Mouse (Mus musculus) kidney, adult 8-10 months (tissue): Measurements from ENCODE around the gene Prkca.

Source experiments
- DNase-seq, 2 experiments: peaks; one replicate each; pipeline ENCODE4 v3.0.0; 2022

The Prkca gene

DNA sequence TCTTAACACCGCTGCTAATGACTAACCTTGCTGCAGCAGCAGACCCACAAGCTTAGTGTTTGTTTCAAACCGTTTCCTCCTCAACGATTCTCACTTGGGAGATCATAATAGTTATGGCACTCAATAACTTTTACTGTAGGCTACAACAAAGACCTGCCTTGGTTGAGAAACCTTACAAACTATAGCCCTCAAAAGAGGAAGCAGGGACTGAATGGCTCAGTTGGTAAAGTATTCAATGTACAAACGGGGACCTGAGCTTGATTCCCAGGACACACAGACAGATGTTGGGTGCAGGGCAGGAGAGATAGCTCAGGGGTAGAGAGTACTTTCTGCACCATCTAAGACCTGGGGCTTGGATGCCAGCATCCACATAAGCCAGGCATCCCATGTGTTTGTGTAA lies 191.1 kb downstream of the Prkca start:
- no peak for DNase-seq

GRCm38 (mm10) chr11:108150410-108150809 lies 193.3 kb downstream of the Prkca start:
- no peak for DNase-seq

GRCm38 (mm10) chr11:108149187-108149586 lies 194.5 kb downstream of the Prkca start:
- no peak for DNase-seq

DNA sequence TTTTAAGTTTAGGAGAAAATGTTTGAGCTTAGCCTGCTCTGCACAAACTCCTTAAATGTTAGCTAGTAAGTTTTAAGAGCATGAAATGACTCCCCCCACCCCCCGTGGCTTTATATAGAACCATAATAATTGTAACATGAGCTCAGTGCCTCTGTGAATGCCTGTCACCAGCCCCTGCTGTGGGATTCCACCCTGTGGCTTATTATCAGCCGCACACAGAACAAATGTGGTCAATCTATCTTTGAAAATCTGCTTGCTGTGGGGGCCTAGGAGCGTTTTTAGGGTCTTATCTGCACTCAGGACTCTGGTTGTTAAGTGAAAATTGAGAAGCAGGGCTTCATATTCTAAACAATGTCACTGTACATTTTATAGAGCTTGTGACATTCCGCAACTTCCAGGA lies 195.2 kb downstream of the Prkca start:
- no peak for DNase-seq

DNA sequence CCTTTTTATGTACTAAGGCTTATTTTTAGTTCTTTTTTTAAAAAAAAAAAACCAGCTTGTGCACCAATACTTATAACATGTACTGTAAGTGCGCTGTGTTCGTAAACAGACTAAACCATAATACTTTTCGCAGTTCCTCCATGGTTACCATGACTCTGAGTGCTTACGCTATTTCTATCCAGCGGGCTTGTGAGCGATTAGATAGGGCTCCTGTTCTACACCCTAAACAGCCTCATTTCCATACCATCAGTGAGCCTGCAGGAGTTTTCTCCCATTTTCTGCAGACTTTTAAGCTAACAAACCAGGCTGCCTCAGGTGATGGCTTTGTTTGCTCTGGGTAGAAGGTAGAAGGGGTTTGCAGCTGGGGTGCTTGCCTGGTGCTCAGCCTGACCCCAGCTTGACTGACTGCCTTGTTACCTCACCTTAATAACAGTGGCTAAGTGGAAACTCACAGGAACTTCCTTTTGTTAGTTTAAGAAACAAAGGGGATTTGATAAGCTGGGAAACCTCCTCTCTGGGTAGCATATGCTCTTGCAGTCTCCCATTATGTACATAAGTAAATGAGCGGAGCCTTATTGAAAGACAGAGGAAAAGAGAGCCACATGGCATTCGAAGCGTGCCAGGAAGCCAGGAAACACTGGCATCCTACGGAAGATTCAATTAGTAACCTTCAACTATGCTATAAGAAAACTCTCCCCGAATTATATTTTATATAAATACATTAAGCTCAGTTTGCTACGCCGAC lies 197.8 kb downstream of the Prkca start:
- no peak for DNase-seq

DNA sequence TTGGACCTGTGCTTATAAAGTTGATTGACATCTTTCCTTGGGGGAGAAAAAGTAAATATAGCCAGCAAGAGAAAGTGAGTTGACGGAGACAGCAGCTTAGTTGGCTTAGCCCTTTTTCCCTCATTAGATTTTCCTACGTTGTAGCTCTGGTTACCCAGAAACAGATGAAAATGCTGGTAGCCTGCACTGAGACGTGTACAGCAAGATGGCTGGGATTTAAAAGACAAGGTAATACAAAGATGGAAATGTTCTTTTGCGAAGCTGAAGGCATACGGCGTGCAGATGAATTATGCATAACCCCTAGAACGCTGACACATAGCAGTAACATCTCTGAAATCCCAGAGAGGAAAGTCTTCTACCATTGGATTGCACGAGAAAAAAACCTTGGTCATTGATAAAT lies 198.6 kb downstream of the Prkca start:
- DNase-seq: no peak

DNA sequence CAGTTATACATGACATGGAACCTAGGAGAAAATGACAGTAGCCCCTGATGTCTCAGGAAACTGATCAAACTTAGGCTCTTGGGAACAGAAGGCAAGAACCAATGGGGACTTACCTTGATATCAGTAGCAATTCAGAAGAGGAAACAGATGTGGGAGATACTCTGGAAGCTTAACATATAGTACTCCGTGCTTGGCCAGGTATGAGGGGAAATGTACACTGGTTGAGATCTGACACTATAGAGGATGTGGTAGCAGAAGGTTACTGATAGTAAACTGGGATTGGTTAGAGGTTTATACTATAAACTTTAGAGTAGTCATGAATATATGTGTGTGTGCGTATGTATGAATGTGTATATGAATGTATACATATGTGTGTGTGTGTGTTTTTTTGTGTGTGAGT lies 200.0 kb downstream of the Prkca start:
- DNase-seq: no peak

DNA sequence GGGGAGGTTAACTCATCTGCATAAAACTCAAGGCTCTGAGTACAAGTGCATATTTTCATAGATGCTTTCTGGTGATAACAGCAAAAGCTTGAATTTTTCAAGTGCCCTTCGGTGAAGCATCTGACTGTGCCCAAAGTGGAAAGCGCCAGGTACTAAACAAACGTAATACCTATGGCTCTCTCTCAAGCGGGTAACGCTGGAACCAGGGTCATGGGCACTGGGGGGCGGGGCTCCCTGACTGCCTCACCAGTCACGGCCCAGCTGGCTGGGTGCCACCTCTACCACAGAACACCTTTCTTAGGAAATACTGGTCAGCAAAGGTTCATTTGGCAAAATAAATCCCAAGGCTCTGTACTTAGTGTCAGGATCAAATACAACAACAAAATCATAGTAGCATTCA lies 203.7 kb downstream of the Prkca start:
- peak; percentile 26 to 31 for DNase-seq

DNA sequence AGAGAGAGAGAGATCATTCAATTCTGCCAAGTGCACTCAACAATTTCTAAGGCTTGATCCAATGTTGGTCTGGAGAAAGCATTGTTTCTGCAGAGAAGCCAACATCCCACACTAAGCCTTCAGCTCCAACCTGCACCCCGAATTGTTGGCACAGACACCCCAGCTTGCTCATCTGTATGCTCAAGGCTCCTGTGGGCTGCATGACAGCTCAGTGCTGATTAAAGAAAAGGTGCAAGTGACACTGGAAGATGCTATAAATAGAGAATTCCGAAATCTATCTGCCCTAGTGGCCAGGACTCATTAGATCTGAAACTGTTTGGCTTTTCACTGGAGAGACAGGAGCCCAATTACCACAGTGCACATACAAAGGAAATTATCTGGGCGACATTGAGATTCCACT lies 207.4 kb downstream of the Prkca start:
- no peak for DNase-seq

DNA sequence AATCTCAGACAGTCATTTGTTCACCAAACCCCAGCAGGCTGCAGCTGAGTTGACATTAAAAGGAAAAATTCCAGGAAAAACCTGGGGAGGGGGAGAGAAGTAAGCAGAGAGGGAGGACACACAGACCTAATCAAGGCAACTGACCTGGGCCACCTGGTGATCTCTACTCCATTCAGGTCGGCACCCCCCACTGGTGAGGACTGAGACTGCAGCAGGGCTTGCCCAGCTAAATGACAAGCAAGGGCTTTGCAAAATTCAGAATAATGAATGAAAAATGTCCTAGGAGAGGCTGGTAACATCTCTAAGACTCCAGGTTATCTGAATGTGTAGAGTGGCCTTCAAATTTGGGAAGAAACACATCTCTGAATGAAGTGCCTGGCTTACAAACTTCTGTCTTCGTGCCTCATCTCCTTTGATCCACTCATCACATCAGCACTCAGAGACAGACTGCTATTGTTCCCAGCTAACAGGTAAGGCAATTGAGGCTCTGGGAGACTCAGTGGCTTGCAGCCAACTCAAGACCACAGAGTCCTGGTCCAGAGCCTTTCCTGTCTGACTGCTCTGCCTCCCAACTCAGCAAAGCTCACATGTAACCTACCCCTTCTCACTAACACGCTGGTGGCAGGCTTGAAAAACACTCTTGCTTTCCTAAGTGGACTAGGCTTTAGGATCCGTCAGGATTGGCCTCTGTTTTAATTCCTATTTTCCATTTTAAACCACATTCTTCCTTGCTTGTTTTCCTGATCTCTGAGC lies 208.1 kb downstream of the Prkca start:
- DNase-seq: no peak

- peak; percentile 45 to 73 for DNase-seq
Measured at GRCm38 (mm10) chr11:108128593-108128992, 215.1 kb downstream of the Prkca start.

- no peak for DNase-seq
Measured at GRCm38 (mm10) chr11:108127908-108128307, 215.8 kb downstream of the Prkca start.

- no peak for DNase-seq
Measured at GRCm38 (mm10) chr11:108122486-108122885, 221.2 kb downstream of the Prkca start.

DNA sequence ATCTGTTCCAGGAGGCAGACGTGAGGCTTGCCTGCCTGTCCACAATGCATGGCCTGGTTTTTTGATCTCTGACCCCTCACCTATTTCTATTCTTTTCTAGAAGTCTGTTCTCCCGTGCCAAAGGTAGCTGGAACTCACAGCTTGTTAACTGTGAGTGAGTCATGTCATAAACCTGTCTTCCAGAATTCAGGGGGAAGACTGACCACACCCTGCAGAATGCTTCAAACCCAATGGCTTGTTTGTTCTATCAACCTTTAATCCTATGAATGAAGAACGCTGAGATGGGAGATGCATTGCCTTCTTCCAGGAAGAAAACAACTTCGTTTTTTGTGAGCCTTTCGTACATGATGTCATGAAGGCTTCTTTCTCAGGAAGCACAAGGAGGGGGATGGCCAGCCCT lies 223.0 kb downstream of the Prkca start:
- DNase-seq: no peak

DNA sequence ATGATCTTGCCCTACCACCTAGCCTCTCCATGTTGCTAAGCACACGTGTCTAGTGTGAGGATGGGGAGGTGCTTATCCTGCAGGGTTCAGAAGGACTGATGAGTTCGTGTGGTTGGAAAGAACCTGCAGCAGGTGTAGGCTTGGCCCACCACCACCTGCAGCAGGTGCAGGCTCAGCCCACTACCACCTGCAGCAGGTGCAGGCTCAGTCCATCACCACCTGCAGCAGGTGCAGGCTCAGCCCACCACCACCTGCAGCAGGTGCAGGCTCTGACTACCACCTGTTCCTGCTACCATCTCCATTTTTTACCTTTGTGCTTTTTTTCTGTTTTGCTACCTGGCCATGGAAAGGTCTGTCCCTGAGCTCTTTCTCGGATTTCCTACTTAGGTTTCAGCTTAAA lies 223.9 kb downstream of the Prkca start:
- DNase-seq: no peak

GRCm38 (mm10) chr11:108118814-108119213 lies 224.9 kb downstream of the Prkca start:
- DNase-seq: no peak

- DNase-seq: no peak
Measured at GRCm38 (mm10) chr11:108118221-108118620, 225.5 kb downstream of the Prkca start.

GRCm38 (mm10) chr11:108117360-108118050 lies 226.2 kb downstream of the Prkca start:
- no peak for DNase-seq

DNA sequence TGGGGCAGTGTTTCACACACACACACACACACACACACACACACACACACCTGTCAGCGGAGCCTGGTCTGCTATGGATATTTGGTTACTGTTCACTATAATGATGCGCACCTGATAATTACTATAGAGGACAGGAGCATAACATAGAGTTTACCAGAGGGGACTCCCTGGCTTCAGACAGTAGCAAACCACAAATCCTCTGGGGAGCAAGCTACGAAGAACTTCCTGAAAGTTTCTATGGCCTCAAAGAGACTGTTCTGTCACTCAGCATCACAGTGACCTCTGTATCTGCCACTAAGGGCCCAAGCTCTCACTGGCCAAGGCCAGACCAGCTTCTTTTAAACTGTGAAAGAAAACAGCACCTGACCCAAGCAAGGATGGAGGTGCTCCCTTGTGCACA lies 229.6 kb downstream of the Prkca start:
- DNase-seq: no peak

DNA sequence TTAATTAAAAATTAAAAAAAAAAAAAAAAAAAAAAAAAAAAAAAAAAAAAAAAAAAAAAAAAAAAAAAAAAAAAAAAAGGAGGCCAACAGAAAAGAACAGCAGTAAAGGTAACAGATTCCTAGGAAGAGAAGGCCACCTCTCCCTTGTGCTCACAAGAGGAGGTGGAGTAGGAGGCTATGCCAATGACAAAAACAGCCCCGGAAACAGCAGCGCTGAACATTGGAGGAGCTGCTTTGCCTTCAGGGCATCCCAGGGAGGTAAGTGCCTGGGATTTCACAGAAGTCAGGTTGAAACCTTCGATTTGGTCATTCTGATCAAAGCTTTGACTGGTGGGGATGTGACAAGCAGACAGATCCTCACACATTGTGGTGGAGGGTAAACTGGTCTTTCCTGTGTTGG lies 231.3 kb downstream of the Prkca start:
- no peak for DNase-seq

DNA sequence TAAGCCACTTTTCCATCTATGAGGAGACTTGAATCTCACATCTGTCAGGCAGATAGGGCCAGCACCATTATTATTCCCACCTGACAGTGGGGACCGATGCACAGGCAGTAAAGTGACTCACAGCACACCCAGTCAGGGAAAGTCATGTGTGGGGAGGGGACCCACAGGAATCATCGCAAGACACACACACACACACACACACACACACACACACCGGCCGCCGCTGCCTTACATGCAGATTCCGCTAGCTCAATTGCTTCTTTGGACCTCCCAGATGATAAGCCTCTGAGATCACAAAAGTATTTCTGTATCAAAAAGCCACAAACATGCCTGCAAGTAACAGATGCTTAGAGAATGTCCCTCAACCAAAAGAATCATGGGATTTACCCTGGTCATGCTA lies 239.6 kb downstream of the Prkca start:
- no peak for DNase-seq

DNA sequence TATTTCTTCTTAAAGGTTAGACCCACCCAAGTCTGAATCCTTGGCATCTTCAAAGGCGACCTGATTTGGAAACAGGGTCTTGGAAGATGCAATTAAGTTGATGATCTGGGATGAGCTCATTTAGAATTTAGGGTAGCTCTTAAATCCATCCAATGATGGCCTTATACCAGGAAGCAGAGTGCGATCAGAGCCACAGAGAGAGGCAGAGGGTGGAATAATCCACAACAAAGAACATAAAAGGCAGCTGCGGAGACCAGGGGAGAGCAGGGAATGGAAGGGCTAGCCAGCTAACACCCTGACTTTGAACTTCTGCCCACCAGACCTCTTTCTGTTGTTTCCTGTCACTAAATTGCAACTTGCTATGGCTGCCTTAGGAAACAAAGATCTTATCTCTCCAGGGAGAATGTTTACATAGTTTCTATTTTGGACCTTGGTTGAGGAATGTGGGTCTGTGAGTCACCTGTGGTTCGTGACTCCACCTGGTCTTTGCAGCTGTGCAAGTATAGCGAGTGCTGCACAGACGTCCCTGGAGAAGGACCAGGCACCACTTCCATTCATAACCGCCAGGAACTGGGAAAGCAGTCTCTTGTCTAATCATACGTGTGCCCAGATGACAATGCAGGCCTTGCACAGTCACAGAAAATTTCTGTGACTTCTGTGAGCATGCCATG lies 242.3 kb downstream of the Prkca start:
- DNase-seq: no peak

- DNase-seq: no peak
Measured at GRCm38 (mm10) chr11:108098306-108098705, 245.4 kb downstream of the Prkca start.
